Mouse (Mus musculus) gastrocnemius, postnatal 14 days (tissue): ENCODE results near the gene Nav2. TPM values are rescaled to one million over a fixed set of nuclear protein-coding genes. Genes with fewer than 3 reads are reported as not detected.

Source experiments
- total RNA-seq, 2 experiments: library from RNA; stranded (reverse); gene quantifications; 2 replicates each; pipeline ENCODE4 v1.2.3; 2021

Gene Nav2
- total RNA-seq, 2 experiments from 2014 or later = 26.2 to 39.3 TPM

Other genes starting within 250 kb of the Nav2 start
- 1 to 10 TPM; 4.4 to 4.7 TPM for gene Zdhhc13, start 119.7 kb upstream of the Nav2 start, total RNA-seq
- gene Csrp3, start 60.7 kb upstream of the Nav2 start, total RNA-seq = 100 to 1,000 TPM in 1 of 2 experiments, 10 to 100 TPM in 1; 68.0 to 312 TPM
- gene E2f8, start 27.1 kb upstream of the Nav2 start, total RNA-seq = 1 to 10 TPM; 1.6 to 2.0 TPM